Mouse (Mus musculus) frontal cortex, postnatal 14 days (tissue): ENCODE measurements around the gene Pygm.

Experiments used
- DNase-seq, 2 experiments: peaks; one replicate each; pipeline ENCODE4 v3.0.0; 2022; ENCODE audit warnings: low spot score in 2 of 2

The Pygm gene

DNA sequence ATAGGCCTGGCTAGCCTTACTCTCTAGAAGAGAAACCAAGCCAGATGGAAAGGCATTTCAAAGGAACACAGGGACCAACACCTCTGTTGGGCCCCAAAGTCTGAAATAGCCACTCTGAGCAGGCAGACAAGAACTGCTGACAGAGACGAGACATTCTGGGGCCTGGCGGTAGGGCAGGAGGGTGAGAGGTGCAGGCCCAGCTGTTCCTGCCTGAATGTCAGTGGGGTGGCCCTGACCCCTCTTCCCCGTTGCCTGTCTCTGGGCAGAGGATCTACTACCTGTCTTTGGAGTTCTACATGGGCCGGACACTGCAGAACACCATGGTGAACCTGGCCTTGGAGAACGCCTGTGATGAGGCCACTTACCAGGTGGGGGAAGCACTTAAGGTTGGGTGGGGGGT, 1.2 kb downstream of the Pygm start:
- no peak for DNase-seq

DNA sequence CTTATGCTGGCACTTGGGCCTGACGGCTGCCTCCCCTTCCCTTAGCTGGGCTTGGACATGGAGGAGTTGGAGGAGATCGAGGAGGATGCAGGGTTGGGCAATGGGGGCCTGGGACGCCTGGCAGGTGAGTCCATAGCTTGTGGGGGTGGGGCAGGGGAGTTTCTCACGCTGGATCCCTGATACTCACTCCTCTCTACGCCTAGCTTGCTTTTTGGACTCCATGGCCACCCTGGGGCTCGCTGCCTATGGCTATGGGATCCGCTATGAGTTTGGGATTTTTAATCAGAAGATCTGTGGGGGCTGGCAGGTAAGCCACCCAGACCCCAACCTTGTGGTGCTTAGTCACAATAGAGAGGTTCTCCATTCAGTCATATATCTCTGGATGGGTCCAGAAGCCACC, 1.6 kb downstream of the Pygm start:
- DNase-seq = no peak

DNA sequence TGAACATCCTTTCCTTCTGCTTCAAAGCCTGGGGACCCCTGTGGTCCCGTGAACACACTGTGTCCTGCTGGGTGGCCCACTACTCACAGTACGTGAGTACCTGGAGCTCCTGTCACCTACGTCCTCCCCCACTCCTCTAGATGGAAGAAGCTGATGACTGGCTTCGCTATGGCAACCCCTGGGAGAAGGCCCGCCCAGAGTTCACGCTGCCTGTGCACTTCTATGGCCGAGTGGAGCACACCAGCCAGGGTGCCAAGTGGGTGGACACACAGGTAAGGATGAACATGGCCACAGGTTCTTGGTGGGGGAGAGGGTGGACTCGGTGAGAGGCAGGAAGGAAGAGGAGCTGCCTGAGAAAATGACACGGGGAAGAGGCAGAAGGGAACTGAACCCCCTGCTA, 2.0 kb downstream of the Pygm start:
- no peak for DNase-seq

DNA sequence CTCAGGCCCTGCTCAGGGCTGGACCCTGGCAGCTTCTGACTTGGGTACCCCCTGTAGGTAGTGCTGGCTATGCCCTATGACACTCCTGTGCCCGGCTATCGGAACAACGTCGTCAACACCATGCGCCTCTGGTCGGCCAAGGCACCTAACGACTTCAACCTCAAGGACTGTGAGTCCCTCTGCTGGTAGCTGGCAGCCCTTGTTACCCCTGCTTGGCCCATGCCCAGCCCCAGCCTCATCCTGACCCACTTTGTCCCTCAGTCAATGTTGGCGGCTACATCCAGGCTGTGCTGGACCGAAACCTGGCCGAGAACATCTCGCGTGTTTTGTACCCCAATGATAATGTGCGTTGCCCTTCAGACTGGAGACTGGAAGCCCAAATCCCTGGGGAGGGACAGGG, 3.8 kb downstream of the Pygm start:
- no peak for DNase-seq

- DNase-seq = no peak
These were observed 5.6 kb downstream of the Pygm start for GRCm38 (mm10) chr19:6389803-6390202.

DNA sequence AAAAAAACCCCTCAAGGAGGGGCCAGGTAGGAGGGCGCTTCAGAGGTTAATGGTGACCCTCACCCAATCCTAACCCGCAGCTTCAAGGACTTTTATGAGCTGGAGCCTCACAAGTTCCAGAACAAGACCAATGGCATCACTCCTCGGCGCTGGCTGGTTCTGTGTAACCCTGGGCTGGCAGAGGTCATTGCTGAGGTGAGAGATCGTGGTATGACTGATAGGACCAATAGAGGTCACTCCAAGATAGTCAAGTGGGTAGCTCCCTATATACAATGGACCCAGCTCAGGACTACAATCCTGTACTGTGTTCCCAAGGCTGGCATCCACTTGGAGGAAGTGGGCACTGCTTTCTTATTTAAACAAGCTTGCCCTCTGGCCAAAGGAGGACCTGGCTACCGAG, 6.1 kb downstream of the Pygm start:
- no peak for DNase-seq

DNA sequence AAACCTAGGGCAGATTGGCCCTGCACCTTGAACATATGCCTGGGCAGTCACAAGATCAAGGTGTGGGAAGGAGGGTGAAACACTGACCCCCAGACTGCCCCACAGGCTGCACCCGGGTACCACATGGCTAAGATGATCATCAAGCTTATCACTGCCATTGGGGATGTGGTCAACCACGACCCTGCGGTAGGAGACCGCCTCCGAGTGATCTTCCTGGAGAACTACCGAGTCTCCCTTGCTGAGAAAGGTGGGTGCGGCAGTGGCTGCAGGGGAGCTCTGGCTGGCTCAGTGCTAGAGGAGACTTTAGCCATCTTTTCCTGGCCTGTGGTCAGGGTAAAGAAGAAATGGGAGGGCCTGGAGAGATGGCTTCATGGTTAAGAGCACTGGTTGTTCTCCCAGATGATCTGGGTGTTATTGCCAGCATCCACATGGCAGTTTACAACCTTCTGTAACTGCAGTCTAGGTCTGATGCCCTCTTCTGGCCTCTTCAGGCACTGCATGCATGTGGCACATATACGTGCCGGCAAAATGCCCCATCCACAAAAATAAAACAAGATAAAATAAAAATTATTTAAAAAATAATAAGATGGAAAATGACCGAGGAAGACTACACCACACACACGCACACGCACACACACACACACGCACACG, 8.7 kb downstream of the Pygm start:
- no peak for DNase-seq

DNA sequence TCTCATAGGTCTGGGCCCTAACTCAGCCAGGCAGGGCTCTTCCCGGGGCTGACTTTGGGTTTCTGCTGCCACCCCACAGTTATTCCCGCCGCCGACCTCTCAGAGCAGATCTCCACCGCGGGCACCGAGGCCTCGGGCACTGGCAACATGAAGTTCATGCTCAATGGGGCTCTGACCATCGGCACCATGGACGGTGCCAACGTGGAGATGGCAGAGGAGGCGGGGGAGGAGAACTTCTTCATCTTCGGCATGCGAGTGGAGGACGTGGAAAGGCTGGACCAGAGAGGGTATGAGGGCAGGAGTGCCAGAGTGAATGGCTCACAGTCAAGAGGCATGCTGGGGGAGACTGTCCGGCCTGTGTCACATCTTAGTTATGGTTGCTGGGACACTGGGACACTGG, 9.4 kb downstream of the Pygm start:
- no peak for DNase-seq

- no peak for DNase-seq
These were observed 12.0 kb downstream of the Pygm start for GRCm38 (mm10) chr19:6396237-6396636.

DNA sequence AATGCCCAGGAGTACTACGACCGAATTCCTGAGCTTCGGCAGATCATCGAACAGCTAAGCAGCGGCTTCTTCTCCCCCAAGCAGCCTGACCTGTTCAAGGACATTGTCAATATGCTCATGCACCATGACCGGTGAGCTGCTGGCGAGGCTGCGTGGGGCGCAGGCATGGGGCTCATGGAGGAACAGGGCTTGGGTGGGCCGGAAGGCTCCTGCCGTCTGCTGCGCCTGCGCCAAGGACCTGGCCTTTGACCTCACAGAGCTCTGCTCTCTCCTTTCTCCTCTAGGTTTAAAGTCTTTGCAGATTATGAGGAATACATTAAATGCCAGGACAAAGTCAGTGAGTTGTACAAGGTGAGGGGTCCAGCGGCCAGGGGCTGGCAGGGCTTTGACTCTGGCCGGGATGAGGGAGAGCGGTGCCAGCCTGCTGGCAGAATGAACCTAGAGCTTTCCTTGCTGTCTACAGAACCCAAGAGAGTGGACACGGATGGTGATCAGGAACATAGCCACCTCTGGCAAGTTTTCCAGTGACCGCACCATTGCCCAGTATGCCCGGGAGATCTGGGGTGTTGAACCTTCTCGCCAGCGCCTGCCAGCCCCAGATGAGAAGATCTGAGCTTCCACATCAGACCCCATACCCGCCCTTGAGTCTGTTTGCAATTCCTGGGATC, 13.5 kb downstream of the Pygm start:
- DNase-seq = no peak

DNA sequence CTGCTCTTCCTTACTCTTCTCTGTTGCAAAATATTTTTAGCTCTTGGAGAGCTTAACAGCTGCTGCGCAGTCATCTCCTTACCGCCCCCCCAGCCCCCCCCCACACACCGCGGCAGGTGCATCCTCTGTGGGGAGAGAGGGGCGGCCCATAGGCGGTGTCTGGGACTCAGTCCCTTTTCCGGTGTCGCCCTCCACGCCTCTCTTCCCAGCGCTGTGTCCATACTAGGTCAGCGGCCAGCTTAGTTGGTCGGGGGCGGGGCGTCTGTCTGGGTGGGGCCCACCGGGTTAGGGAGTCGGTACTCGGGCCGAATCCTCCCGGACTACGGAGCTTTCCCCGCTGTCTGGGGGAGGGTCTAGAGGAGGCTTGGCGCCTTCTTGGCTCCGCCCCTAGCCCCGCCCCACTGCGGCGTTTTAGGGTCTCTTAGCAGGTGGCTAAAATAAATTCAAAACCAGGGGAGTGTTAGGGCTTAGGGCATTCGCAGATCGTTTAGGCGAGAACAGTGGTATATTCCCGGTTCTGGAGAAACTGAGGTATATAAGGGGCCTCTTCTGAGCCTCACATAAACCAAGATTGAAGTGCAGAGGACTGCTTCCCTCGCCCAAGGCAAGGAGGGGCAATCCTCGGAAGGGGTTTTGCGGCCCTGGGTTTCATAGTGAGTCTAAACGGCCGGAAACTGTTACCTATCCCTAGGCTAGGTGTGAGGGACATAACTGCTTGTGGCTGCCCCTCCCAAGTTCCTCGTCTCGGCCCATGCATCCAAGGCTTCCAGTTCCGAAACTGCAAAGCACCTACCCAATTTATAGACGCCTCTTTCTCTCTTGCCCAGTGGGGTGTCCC, 14.5 kb downstream of the Pygm start:
- no peak for DNase-seq

GRCm38 (mm10) chr19:6399285-6400095, 15.3 kb downstream of the Pygm start, which contains the start of gene Rasgrp2:
Gene Rasgrp2 (plus strand): TSS chr19:6399340.
- DNase-seq = no peak

DNA sequence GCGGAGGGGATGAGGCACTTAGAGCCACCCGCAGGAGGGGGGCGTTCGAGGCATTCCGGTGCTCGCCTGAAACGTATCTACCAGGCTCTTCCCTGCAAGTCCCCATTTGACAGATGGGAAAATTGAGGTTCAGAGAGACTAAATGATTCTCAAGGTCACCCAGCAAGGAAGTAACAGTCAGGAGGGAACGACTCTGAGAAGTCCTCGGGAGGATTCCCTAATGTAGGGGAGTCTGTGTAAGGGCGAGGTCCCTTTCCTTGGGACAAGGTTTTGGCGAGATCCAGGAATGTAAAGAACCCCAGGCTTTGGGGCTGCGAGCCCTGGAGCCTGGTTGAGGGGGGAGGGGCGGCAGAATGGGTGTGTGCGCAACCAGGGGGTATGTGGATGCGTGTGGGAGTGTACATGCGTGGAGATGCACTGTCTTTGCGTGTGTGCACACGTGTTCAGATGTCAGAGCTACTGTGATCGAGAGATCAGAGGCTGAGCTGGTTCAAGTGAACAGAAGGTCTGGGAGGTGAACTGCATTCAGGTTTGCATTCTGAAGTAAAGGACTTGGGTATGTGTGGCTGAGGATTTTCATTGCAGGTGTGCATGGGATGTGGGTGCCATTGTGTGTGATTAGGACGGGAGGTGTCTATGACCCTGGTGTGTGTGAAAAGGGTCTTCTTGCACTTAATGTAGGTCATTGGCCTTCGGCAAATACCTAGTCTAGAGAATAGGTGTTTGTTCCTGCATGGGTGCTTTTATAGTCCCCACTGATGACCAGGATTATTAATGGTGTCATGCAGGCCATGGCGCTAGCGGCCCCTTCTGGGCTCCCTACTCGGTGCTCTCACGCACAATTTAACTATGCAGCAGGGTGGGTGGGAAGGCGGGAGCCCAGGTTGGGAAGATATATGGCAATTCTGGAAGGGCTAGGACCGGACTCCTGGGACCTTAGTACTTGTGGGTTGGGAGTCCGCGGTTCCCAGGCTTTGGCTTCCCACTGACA, 16.2 kb downstream of the Pygm start:
- DNase-seq = no peak

DNA sequence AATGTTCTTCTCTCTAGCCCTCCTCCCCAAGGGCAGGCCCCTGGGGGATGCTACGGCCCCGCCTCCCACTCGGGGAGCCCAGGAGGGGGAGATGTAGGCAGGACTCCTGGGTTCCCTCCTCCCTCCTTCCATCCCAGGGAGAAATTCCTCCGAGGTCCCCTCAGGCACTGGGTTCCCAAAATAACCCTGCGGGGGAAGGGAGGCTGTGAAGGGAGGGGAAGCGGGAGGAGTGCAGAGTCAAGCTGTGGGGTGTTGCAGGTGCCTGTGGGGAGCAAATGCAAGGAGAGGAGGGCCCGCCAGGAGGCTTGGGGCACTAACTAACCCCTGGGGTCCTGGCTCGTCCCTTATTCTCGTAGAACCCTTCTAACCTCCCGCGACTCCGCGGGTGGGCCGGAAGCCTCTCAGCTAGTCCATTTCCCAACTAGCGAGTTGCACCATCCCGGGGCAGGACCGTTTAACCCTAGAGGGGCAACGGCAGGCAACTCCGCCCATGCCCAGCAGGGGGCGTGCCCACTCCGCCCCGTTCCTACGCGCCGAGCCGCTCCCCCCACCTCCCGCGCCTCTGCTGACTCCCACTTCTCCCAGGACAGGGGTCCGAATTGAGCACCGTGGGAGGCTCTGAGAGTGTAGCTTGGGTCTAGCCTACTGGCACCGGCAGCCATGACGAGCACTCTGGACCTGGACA, 17.1 kb downstream of the Pygm start:
- DNase-seq = peak; percentile 62 to 64

DNA sequence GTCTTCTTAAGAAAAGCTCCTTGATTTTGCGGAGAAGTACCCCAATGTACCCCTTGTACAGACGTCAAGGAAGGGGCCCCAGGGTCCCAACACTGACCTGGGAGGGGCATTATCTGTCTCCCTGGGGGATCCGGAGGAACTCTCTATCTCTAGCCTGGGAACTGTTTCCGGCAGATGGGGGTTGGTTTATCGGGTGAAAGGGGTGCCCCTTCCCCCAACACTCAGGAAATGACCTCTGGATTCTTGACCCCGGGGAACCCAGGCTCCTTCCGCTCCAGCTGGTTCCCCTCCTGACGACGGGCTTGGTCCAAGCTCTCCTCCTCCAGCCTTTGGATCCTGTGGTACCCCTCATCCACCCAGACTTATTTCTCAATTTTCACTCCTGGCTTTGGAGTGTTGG, 17.8 kb downstream of the Pygm start:
- DNase-seq = no peak

GRCm38 (mm10) chr19:6403869-6404268, 19.7 kb downstream of the Pygm start:
- no peak for DNase-seq

- no peak for DNase-seq
These were observed 21.2 kb downstream of the Pygm start for GRCm38 (mm10) chr19:6405433-6405832.

DNA sequence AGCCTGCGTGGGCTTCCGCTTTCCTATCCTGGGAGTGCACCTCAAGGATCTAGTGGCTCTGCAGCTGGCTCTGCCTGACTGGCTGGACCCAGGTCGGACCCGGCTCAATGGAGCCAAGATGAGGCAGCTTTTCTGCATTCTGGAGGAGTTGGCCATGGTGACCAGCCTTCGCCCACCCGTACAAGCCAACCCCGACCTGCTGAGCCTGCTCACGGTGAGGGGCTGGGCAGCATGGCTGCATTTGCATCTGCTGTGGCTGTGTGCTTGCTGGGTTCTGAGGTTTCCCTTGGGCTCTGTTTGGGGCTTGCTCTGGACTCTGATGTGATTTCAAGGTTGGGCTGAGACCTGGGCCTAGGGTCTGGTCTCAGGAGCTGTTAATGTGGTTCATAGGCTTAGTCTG, 22.9 kb downstream of the Pygm start:
- no peak for DNase-seq

GRCm38 (mm10) chr19:6407816-6408510, 23.8 kb downstream of the Pygm start:
- no peak for DNase-seq

GRCm38 (mm10) chr19:6408749-6409148, 24.6 kb downstream of the Pygm start:
- no peak for DNase-seq
